Mouse (Mus musculus) CD8-positive naive resting alpha-beta T cell, adult 2 months (primary cell): ENCODE data around the gene Cd9.
A peak's percentile ranks its signal among the peaks of the same experiment; 100 is the strongest.
"Not testable (repeated sequence)": the region's sequence is repeated elsewhere in the genome, so short reads cannot be mapped to it uniquely, and the experiment has no call there.

ENCODE experiments used
- DNase-seq, 2 experiments: peaks; one replicate each; pipeline ENCODE4 v3.0.0; 2022; ENCODE audit warnings: low read depth in 2 of 2, low spot score in 2 of 2

Cd9 gene

DNA sequence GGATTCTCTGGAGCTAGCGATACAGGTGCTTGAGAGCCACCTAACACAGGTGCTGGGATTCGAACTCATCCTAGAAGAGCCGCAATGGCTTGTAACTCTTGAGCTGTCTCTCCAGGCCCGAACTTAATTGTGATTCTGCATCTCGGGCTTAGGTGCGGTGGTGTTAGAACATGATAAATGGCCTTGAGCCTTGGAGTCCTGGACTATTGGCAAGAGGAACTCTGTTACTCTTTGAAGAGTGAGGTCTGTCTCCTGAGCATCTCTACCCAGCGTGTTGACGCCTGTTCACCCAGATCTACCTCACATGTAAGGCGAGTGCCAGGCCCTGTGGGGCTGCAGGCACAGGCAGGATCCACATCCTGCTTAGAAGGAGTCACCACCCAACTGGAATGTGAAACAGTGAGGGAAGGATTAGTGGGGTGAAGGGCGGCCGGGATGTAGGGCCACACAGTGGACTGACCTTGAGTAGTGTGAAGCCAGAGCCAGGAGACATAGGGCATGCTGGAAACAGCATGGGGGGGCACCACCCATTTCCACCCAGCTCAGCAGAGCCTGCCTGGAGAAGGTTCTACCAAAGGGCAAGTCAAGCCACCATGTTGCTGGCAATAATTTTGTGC lies 8.7 kb upstream of the Cd9 start:
- no peak for DNase-seq

DNA sequence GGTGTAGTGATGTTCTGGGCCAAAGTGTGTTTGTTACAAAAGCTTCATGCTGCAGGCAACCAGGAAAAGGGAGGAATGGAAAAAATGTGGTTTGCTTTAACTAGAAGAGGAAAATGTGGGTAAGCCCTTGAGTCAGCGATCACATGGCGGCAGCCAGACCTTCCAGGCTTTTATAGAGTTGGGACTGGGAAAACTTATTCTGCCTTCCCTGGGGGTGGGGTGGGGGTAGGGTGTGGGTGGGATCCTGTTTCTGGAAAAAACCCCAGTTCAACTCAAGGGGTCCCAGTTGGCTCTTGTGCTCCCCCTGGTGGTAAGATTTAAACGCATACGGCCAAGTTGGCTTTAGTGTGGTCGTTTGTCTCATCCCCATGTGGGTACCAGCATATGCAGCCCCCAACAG lies 3.5 kb upstream of the Cd9 start:
- no peak for DNase-seq

DNA sequence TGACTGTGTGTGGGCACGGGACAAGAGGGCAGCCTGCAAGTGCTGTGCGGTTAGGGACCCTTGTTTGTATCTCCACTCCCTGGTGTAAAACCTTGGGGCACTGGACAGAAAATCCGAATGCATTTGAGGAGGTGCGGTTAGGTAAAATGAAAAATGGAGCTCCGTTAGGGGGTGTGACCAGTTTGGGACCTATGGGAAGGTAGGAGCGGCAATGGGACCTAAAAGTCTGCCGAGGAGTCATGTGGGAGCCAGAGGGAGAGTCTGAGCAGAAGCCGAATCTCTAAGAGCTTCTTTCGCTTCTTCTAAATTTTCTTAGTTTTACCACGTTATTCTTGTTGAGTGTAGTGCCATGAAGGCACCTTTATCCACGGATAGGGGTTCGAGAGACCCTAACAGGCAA lies 1.8 kb upstream of the Cd9 start:
- DNase-seq: no peak

DNA sequence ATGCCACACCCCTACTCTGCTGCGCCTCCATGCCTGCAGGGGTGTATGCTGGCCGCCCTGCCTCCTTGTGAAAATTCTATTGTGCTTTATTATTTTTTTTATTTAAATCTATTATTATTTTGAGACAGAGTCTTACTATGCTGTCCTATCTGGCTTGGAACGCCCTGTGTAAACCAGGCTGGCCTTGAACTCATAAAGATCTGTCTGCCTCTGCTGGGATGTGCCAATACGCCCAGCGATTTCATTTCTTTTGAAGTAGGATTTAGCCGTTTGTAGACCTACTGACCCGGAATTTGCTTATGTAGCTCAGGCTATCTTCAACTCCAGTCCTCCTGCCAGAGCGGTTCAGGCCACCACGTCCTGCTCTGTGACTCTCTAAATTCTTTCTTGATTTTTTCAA lies 770 bp upstream of the Cd9 start:
- DNase-seq: no peak

DNA sequence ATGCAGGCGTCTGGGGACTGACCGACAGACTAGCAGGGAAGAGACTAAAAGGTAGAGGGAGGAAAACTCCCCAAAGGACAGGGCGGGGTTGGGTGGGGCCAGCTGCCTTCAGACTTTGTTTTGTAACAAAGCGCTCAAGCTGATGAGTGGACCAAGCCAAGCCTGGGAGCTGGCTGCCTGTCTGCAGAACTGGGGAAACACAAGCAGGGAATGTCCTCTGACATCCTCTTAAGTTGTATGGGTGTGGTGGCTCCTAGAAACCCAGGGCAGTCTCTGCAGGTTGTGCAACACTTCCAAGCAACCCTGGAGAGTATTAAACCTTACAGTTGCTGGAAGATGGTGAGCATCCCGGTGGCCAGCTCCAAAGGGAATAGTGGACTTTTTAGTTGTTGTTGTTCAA lies 1.4 kb downstream of the Cd9 start:
- DNase-seq: no peak

DNA sequence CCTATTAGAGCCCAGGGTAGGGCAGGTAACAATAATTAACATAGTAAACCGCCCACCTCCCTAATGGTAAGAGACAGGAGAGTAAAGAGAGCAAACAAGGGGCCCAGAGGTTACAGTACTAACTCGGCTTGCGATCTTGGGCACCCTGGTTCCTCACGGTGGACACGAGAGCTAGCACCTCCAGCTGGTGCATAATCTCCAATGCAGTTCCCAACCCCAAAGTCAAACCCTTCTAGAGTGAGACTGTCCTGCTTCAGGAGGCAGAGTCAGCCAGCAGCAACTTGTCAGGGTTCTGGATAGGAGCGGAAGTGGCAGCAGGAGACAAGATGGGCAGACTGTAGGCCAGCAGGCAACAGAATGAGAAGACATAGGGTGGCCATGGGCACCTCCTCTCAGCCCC lies 1.9 kb downstream of the Cd9 start:
- DNase-seq: no peak

DNA sequence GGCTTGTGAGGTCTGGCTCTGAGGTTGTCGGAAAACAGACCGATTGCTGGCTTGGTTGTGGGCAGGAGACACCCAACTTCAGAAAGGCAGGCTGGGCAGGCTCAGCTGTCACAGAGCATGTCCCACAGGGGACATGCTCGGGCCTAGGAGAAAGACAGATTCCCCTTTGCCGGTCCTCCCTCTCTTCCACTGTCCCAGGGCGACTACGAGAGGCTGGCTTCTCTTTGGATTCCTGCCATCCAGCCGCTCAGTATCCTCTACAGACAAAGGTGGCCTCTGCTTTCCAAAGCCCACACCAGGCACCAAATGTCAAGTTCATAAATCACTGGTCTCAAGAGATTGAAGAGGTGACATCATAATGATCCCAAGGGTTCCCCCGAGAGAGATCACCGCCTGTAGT lies 2.6 kb downstream of the Cd9 start:
- DNase-seq: no peak

DNA sequence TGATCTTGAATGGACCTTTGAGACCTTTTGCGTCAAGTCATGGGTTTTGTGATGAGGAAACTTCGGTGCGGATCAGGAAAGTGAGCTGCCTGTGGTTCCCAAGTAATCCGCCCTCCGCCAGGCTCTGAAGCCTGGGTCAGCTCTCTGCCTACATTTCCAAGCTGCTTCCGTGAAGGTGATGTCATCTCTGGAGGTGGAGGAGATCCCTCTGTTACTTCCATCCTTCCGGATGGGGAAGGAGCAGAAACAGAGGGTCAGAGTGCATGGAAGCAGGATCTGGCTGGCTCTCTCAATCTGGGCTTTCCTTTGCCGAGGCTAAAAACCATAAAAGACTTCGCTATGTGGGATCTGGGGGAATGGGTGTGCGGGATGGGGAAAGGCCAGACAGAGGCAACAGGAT lies 3.2 kb downstream of the Cd9 start:
- no peak for DNase-seq

DNA sequence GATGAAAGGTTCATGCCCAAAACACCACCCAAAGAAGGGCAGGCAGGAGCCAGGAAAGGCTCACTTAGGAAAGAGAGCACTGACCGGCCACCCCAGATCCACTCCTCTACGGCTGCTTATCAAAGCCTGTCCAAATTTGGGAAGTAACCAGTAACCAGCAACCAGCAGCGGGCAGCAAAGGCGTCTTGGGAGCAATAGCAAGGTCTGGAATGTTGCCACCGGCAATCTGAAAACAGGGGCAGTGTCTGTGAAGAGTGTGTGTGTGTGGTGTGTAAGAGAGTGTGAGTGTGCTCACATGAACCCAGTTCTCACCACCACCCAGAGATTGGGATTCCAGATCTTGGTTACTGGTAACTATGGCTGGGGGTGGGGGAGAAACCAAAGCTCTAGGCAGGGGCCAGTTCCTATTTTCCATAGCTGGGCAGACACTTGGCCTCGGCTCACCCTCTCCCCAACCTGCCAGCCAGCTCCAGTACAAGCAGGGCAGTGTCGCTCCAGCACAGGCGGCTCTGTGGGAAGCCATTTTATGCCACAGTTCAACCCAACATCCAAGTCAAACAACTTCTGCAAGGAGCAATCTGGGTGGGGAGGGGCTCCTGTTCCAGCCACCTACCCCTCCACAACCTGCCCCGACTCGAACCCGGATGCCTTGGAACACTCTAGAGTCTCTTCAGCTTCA lies 4.6 kb downstream of the Cd9 start:
- DNase-seq: no peak

DNA sequence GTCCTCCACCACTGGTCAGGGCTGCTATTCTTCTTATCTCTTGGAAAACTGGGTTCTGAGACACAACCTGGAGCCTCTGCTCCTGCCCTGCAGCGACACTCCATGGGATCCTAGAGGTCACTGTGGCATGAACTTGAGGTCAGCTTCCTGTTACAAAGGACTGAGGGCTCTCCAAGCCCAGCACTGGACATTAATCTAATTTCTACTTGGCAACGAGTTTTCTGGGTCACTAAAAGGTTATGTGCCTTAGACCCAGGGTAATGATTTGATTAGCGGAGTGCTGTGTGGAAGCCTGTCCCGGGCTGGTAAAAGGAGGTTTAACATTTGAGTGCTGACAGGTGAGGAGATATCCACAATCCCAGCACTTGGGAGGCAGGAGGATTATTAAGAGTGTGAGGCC lies 9.0 kb downstream of the Cd9 start:
- no peak for DNase-seq

DNA sequence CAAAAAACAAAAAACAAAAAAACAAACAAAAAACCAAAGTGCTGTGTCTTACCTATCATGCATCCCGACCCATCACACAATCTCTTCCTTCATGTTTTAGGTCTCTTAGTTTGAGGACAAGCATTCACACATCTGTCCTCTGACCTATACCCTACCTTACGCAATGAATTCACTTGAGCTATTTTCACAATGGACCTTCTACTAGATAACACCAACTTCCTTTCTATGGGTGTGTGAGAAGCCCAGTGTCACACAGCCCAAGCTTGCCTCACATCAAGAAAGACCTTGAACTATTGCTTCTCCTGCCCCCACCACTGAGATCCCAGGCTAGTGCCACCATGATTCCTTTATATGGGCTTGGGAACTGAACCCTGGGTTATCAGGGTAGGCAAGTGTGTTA lies 9.9 kb downstream of the Cd9 start:
- no peak for DNase-seq

DNA sequence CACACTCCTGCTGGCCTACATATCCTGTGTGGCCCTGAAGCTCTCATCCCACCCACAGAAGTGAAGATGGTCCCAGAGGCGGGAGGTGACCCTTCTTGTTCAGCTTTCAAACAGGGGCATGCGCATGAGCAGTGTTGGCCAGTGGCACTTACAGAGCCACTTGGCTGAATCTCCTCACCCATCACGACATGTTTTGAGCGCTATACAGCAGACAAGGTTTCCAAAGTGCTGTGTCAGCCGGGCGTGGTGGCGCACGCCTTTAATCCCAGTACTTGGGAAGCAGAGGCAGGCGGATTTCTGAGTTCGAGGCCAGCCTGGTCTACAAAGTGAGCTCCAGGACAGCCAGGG lies 10.3 kb downstream of the Cd9 start:
- DNase-seq: not testable (repeated sequence)

DNA sequence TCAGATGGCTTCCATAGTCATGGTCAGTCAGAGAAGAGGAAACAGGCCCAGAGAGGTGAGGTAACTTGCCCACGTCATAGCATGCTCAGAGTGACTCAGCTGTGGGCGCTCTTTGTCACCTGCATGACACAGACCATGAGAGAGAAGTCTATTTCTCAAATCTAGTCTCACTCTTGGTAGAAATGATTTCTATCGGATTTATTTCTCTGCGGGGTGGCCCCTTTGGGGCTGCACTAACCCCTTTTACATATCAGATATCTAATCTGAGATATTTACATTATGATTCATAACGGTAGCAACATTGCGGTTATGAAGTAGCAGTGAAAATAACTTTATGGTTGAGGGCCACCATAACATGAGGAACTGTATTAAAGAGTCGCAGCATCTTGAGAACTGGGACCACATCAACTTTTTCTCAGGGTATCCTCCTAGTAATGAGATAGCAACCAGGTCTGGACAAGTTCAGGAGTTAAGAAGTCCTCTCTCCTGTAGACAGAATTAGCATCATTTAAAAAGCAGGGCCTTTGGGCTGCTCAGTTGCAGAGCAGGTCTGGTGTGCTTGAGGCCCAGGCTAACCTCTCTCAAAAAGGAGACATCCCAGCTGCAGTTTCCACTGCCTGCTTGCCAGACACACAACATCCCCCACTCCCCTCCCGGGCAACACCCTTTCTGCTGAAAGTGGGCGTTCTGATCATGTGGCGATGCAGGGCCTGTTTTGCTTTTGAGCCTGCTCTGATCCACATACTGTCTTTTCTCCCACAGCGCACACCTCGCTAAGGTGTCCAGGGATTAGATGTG lies 10.9 kb downstream of the Cd9 start:
- DNase-seq: no peak

DNA sequence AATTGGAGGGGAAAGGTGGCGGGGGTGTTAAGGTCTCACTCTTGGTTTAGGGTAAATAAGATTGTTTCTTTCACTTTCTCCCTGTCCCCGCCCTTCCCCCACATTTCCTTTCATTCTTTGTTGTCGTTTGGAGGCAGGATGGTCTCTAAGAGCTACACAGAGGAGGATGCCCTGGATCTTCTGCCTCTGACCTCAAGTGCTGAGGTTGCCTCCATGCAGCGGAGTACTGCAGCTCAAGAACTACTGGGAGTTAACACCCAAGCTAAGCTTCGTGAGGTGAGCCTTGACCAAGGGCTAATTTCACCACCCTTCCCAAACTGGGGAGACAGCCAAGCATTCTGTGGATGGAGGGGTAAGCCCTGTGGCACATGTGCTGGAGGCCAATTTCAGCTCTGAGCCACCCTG lies 12.2 kb downstream of the Cd9 start:
- DNase-seq: peak in 1 of 2 experiments; percentile 27

DNA sequence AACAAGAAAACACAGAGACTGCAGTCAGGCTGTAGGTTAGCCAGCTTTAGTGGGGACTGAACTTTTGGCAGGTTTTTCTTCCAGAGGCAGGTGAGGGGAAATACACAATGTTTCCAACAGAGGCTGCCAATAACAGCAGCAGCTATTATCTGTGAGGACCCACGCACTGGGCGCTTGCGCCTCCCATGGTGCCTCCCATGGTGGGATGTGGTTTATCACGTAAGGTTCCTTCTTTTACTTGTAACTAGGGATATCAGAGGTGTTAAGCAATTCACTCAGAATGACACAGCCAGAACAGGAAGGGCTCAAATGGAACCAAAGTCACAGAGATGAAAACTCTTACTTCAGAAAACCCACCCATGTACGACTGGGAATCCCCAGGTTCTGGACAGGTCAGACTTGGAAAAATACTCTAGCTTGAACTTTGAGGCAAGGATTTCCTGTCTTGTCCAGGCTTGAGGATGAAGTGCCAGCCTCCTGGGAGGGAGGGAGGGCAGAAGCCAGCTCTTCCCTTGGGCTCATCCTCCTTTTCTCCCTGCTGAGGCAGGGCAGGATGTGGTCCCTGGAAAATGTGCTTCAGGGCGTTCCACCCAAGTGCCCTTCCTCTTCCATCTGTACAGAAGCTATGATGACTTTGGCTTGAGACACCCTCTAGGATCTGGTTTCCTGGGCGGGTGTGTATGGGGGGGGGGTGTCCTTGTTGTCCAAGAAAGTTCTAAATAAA lies 12.8 kb downstream of the Cd9 start:
- no peak for DNase-seq

DNA sequence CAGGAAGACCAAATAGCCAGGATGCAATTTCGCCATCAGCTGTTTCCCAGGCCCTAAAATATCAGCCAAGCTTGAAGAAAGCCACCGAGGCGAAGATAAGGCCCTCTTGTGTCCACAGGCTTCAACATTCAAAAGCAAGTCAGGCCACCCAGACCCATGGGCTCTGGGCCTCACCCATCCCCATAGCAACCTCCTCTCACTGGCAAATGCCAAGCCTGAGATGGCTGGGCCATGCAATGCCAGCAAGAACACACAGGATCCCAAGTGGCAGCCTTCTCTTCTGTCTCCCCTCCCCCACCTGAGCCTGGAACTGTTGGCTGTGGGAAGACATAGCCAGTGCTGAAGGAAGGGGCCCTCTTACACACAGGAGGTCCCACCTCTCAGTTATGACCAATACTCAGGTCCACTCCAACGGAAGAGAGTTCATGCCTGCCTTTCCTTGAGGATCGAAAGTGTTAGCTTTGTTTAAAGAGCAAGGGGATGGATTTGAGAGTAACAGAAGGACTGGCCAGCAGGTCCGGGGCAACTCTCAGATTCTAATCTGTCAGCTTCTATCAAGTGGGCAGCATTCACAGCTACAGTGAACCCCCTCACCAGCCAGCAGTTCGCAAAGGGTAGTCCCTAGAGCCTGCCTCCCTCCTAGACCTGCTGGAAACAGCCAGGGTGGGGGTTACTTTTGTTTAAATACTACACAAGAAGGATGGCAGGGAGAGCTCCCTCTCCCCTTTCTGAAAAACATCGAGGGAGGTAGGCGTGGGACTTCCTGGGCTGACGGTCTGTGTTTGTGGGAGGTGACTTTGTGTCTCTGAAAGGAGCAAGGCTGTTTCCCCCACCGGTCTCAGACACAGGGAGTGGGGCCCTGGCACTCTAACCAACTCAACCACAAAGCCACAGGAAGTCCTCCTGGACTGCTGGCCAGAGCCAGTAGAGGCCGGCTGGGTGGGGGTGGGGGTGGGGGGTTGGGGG lies 13.9 kb downstream of the Cd9 start:
- DNase-seq: no peak

DNA sequence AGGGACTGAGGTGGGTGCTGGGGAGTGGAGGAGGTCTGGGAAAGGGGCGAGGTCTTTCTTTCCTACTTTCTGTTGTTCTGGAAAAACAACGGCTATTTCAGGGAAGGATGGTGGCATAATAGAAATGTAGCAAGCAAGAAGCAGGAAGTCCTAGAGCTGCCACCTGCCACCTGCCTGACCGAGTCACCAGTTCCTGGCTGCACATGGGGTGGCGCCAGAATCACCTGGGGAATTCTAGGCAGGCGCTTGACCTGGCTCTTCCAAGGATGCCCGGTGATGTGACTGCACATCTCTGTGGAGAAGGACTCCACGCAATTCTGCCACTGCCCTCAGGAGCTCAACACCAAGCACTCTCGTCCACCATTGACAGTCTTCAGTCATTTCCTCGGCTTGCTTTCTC lies 15.2 kb downstream of the Cd9 start:
- DNase-seq: no peak

DNA sequence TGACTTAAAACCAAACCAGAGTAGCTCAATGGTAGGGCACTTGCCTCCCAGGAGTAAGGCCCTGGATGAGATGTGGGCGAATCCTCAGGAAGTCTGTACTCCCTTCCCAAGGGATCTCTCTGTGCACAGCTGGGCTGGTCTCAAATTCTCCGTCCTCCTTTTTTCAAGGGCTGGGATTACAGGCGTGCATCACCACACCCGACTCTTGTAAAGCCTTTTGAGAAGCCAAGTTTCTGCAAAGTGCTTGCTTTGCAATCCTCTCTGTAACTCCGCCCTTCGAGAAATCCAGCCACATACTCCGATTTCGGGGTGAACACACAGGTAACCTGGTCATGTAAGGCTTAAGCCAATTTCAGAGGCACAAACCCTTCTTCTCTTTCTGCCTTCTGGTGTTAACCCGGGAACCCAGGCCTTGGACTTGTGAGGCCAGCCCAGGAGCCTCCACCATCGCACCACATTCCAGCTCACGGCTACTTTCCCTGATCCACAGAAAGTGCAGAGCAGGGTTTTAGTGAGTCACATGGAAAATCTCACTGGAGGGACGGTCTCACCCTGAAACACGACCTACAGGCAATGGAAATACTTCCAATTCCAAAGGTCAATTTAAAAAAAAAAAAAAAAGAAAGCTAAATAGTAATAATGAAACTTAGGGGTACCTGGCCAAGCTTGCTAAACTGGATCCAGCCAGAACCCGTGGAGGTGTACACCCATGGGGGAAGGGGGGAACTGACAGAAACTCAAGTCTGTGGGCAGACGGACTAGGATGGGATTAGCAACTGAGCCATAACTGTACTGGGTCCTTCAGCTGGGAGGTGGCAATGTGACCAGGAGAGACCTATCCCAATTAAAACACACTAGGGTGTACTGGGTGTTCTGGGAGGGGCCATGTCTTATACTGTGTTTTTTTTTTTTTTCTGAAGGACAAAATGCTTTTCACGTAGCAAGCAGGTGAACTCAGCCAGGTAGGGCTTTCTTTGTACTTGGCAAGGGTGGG lies 16.2 kb downstream of the Cd9 start:
- no peak for DNase-seq

DNA sequence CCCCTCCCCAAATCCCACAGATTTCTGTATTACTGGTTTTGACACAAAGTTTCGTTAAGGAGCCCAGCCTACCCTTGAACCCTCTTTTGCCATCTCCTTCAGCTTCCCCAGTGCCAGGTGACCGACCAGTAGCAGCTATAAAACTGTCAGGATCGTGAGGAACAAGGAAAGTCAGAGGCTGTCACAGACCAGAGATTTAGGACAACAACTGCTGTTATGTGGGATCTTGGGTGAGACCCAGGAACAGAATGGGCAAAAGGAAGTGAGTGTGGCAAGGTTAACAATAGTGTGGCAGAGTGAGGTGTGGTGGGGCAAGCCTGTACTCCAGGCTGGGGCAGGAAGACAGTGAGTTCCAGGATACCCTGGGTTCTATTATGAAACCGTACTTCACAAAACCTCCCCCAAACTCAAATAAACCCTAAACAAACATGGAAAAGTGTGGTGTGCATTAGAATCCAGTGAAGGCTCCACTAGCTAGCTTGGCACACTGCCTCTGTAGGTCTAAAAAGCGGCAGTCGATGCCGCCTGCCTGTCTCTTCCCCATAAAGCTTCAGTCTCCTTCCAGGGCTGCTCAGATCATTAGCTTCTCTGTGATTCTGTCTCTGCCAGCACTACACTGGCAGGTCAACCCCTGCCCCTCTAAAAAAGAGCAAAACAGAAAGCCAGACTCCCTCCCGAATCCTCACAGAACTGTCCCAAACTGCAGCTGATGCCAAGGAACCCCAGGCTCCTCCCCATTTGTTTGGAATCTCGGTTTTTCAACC lies 17.6 kb downstream of the Cd9 start:
- DNase-seq: no peak
